In genomic region chr13:91274615-91275014, GRCm38 (mm10) we compare ENCODE assay signal across 9 mouse cellular contexts. TPM values are rescaled to one million over a fixed set of nuclear protein-coding genes. Genes with fewer than 3 reads are reported as not detected.
DNase-seq lines count a peak whose midpoint lies in the region; ATAC-seq and TF ChIP-seq lines count a peak whose summit lies in the region.
"Had no signal": no experiment of that assay in that cellular context is flagged by ENCODE, and none has a peak within 500 bp of the region (broad histone marks: within the 10 kb centered on the region; RNA-seq: fewer than 3 reads in every experiment).

No protein-coding gene starts in this region.

- ATAC-seq in kidney, embryonic 15.5 days (replicated peaks; ENCODE audit: low FRiP score): peak; percentile 56; the same call in 1 of the 2 replicates
- peak; percentile 8; the same call in 1 of the 2 replicates for ATAC-seq in heart, postnatal 0 days (ENCODE audit: insufficient read depth, low read depth)
- ATAC-seq in midbrain, embryonic 13.5 days: peak; percentile 55; the same call in 1 of the 2 replicates

- no peak for TF ChIP-seq CTCF in heart, postnatal 0 days (IDR thresholded peaks at IDR 0.05; ENCODE audit: low read depth)

- H3K27me3 ChIP-seq in kidney, embryonic 15.5 days: no peaks in the 10 kb centered on the region
- H3K27me3 ChIP-seq in heart, postnatal 0 days (ENCODE audit: control insufficient read depth, insufficient read depth, low read length): no peaks in the 10 kb centered on the region
- no peaks in the 10 kb centered on the region for H3K27me3 ChIP-seq in midbrain, embryonic 13.5 days

- no peak overlapping the region for H3K9ac ChIP-seq in kidney, embryonic 15.5 days
- H3K9ac ChIP-seq in heart, postnatal 0 days (replicated peaks; ENCODE audit: low read depth, low read length): no peak overlapping the region
- no peak overlapping the region for H3K9ac ChIP-seq in midbrain, embryonic 13.5 days (replicated peaks)

- H3K4me3 ChIP-seq in kidney, embryonic 15.5 days (replicated peaks): no peak overlapping the region
- no peak overlapping the region for H3K4me3 ChIP-seq in heart, postnatal 0 days (ENCODE audit: low read depth, low read length)
- no peak overlapping the region for H3K4me3 ChIP-seq in midbrain, embryonic 13.5 days (replicated peaks)

- H3K27ac ChIP-seq in kidney, embryonic 15.5 days: no peak overlapping the region
- no peak overlapping the region for H3K27ac ChIP-seq in heart, postnatal 0 days (ENCODE audit: low read depth)
- no peak overlapping the region for H3K27ac ChIP-seq in midbrain, embryonic 13.5 days
- H3K27ac ChIP-seq: macrophage had no signal

- 65% methylated on average over 6 of the region's 6 CpGs for WGBS in kidney, embryonic 15.5 days
- 50% methylated on average over 6 of the region's 6 CpGs for WGBS in heart, postnatal 0 days
- WGBS in midbrain, embryonic 13.5 days: 71% methylated on average over 6 of the region's 6 CpGs

- TF ChIP-seq EP300 in heart, postnatal 0 days (IDR thresholded peaks at IDR 0.05; ENCODE audit: low read depth): no peak

- peaks cover 4% of the 10 kb centered on the region; the same call in 1 of the 2 replicates for H3K4me1 ChIP-seq in kidney, embryonic 15.5 days
- H3K4me1 ChIP-seq in heart, postnatal 0 days (ENCODE audit: control insufficient read depth, insufficient read depth): no peaks in the 10 kb centered on the region
- H3K4me1 ChIP-seq in midbrain, embryonic 13.5 days (replicated peaks): no peaks in the 10 kb centered on the region

- H3K4me2 ChIP-seq in kidney, embryonic 15.5 days: no peak overlapping the region
- no peak overlapping the region for H3K4me2 ChIP-seq in heart, postnatal 0 days (ENCODE audit: low read depth, low read length)
- no peak overlapping the region for H3K4me2 ChIP-seq in midbrain, embryonic 13.5 days (replicated peaks)

- no peaks in the 10 kb centered on the region for H3K9me3 ChIP-seq in kidney, embryonic 15.5 days (replicated peaks)
- H3K9me3 ChIP-seq in heart, postnatal 0 days (replicated peaks; ENCODE audit: control insufficient read depth, low read length): no peaks in the 10 kb centered on the region
- H3K9me3 ChIP-seq in midbrain, embryonic 13.5 days: no peaks in the 10 kb centered on the region

- no peak for DNase-seq in kidney, adult 11 months
- peak; percentile 22 for DNase-seq in heart, postnatal 0 days (ENCODE audit: low spot score)
- DNase-seq in kidney, postnatal 10 days: peak; percentile 21
- DNase-seq in embryo, embryonic 10.5 days (ENCODE audit: low spot score): no peak
- no peak for DNase-seq in gastrocnemius, adult 18-20 months (ENCODE audit: low spot score)
- no peak for DNase-seq in adrenal gland, postnatal 10 days

- H3K36me3 ChIP-seq in kidney, embryonic 15.5 days: no peaks in the 10 kb centered on the region
- H3K36me3 ChIP-seq in heart, postnatal 0 days (replicated peaks; ENCODE audit: control insufficient read depth, insufficient read depth, low read length): no peaks in the 10 kb centered on the region
- H3K36me3 ChIP-seq in midbrain, embryonic 13.5 days: no peaks in the 10 kb centered on the region

RNA-seq across cellular contexts. Expression of gene Atg10, which starts 50.8 kb away (rescaled TPM):
- 12.6 and 13.4 TPM in 2 replicates for polyA plus RNA-seq in kidney, embryonic 15.5 days (2015; fragmentation: Nextera tagmentation; extraction: Ambion mirVana)
- 6.7 and 24.7 TPM in 2 replicates for total RNA-seq in heart, postnatal 0 days (2014; rRNA removed; ENCODE audit: low replicate concordance)
- 41.8 and 44.3 TPM in 2 replicates for polyA plus RNA-seq in heart, postnatal 0 days (2015; fragmentation: Nextera tagmentation; extraction: Ambion mirVana)
- 18.3 and 19.4 TPM in 2 replicates for polyA plus RNA-seq in midbrain, embryonic 13.5 days (2015; fragmentation: Nextera tagmentation; extraction: Ambion mirVana)
- 10 to 100 TPM; 11.3 to 13.9 TPM for total RNA-seq in gastrocnemius, adult 18-20 months (2021)
- 10 to 100 TPM; 20.7 to 22.9 TPM for total RNA-seq in adrenal gland, postnatal 10 days (2021)

Comparison
In these comparisons a context has a peak if more than half of its experiments do, and no peak if none do; other contexts are left out.
1. DNase-seq: peak in heart, postnatal 0 days (single experiment) and kidney, postnatal 10 days (single experiment); none in kidney, adult 11 months (single experiment), embryo, embryonic 10.5 days (single experiment), gastrocnemius, adult 18-20 months (single experiment) and adrenal gland, postnatal 10 days (single experiment).
2. Peak in every context shown above with its lines, with median percentiles within 50 percentile points of each other: ATAC-seq.